ENCODE assay signal across 8 mouse cellular contexts in the genomic region with DNA sequence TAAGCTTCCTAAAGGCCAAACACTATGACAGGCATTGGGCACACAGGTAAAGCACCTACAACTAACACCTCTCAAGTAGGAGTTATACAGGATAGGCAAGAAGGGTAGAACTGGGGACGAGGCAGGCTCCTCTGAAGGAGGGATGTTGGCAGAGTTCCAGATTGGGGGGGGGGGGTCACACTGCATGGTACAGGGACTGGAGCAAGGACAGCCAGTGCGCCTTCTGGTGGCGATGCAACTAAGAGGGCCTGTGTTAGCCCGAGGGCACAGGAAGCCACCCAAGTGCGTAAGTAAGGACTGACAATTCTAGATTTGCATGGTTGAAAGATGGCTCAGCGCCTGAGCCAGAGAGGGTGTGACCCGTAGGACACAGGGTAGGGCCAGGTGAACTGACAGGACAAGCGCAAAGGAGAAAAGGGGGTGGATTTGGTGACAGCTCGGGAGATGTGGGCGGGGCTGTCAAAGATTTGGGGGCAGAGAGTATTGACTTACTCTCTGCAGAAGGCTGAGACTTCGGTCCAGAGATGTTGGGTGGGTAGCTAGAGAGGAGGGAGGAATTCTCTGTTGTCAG. TPM values are rescaled to one million over a fixed set of nuclear protein-coding genes. Genes with fewer than 3 reads are reported as not detected.
DNase-seq lines count a peak whose midpoint lies in the region; ATAC-seq and TF ChIP-seq lines count a peak whose summit lies in the region.

No protein-coding gene starts in this region.

- peak; percentile 41 for DNase-seq in gastrocnemius, postnatal 10 days
- no peak for DNase-seq in gastrocnemius, adult 8-10 months (ENCODE audit: low spot score in 2 of 2)
- peak; percentile 79 for DNase-seq in adrenal gland, postnatal 14 days
- peak; percentile 78 for DNase-seq in heart, postnatal 4 days
- peak; percentile 74 for DNase-seq in left cerebral cortex, postnatal 4 days
- DNase-seq in spleen, postnatal 10 days (ENCODE audit: low spot score in 2 of 2), result peak; percentile 45 to 80

- intact Hi-C loops in left cerebral cortex, postnatal 4 days (cut with DNase I), result no loop called here

- H3K27ac ChIP-seq in embryonic fibroblast, embryonic 13.5 days (ENCODE audit: insufficient read depth, low read length), result peak overlapping the region; percentile 97

- peak; percentile 62; the same call in 1 of the 2 replicates for TF ChIP-seq CTCF in embryonic fibroblast, embryonic 13.5 days (IDR thresholded peaks at IDR 0.05; ENCODE audit: borderline replicate concordance, insufficient read depth, low read length)

- peak overlapping the region; percentile 76 for H3K4me3 ChIP-seq in embryonic fibroblast, embryonic 13.5 days (ENCODE audit: insufficient read depth, low read length)

- TF ChIP-seq POLR2A in embryonic fibroblast, embryonic 13.5 days (IDR thresholded peaks at IDR 0.05; ENCODE audit: low read depth, low read length), result no peak

- H3K4me1 ChIP-seq in embryonic fibroblast, embryonic 13.5 days (ENCODE audit: control insufficient read depth, insufficient read depth, low read length), result peaks cover 23% of the 10 kb centered on the region

- ATAC-seq in megakaryocyte-erythroid progenitor cell, adult 5-6 weeks (replicated peaks; ENCODE audit: low FRiP score, low TSS enrichment, poor library complexity, severe bottlenecking), result peak; percentile 17

RNA-seq across cellular contexts. Expression of a gene that starts 2.1 kb away (rescaled TPM):
- total RNA-seq in gastrocnemius, postnatal 10 days (2021), result 1 to 10 TPM; 2.6 to 3.4 TPM
- total RNA-seq in gastrocnemius, adult 8-10 months (2022), result 10 to 100 TPM in 1 of 4 experiments, 1 to 10 TPM in 3; 3.6 to 10.2 (median 5.9) TPM
- 17.8 and 24.5 TPM in 2 replicates for total RNA-seq in adrenal gland, postnatal 14 days (2021)
- 17.7 and 20.1 TPM in 2 replicates for polyA plus RNA-seq in embryonic fibroblast, embryonic 13.5 days (2011; ENCODE audit: insufficient read length, low read depth, missing spikeins)
- 10 to 100 TPM; 17.4 to 17.7 TPM for total RNA-seq in heart, postnatal 4 days (2021)
- 1 to 10 TPM; 2.9 to 3.7 TPM for total RNA-seq in left cerebral cortex, postnatal 4 days (2021)
- 1.6 and 3.1 TPM in 2 replicates for total RNA-seq in megakaryocyte-erythroid progenitor cell, adult 5-6 weeks (2014; fragmentation: Nextera tagmentation)
- 8.0 and 15.6 TPM in 2 replicates for total RNA-seq in megakaryocyte-erythroid progenitor cell, adult 5-6 weeks (2017)

RNA-seq across cellular contexts. Expression of a gene that starts 41.1 kb away (rescaled TPM):
- total RNA-seq in gastrocnemius, postnatal 10 days (2021), result 10 to 100 TPM; 58.2 to 84.6 TPM
- 100 to 1,000 TPM in 2 of 4 experiments, 10 to 100 TPM in 2; 68.7 to 171 (median 104) TPM for total RNA-seq in gastrocnemius, adult 8-10 months (2022)
- 0.22 and 0.30 TPM in 2 replicates for total RNA-seq in adrenal gland, postnatal 14 days (2021)
- not detected in 2 replicates for polyA plus RNA-seq in embryonic fibroblast, embryonic 13.5 days (2011; ENCODE audit: insufficient read length, low read depth, missing spikeins)
- total RNA-seq in heart, postnatal 4 days (2021), result 100 to 1,000 TPM; 162 to 169 TPM
- total RNA-seq in left cerebral cortex, postnatal 4 days (2021), result under 1 TPM in 1 of 2 experiments, not detected in 1; 0.06 TPM
- total RNA-seq in megakaryocyte-erythroid progenitor cell, adult 5-6 weeks (2014; fragmentation: Nextera tagmentation), result not detected in 2 replicates
- not detected in 2 replicates for total RNA-seq in megakaryocyte-erythroid progenitor cell, adult 5-6 weeks (2017)

RNA-seq across cellular contexts. Expression of a gene that starts 44.9 kb away (rescaled TPM):
- total RNA-seq in gastrocnemius, postnatal 10 days (2021), result under 1 TPM in 1 of 2 experiments, not detected in 1; 0.11 TPM
- not detected for total RNA-seq in gastrocnemius, adult 8-10 months (2022)
- 0.11 TPM in 2 replicates for total RNA-seq in adrenal gland, postnatal 14 days (2021)
- polyA plus RNA-seq in embryonic fibroblast, embryonic 13.5 days (2011; ENCODE audit: insufficient read length, low read depth, missing spikeins), result not detected in 2 replicates
- total RNA-seq in heart, postnatal 4 days (2021), result under 1 TPM in 1 of 2 experiments, not detected in 1; 0.07 TPM
- 1 to 10 TPM; 1.4 to 1.5 TPM for total RNA-seq in left cerebral cortex, postnatal 4 days (2021)
- total RNA-seq in megakaryocyte-erythroid progenitor cell, adult 5-6 weeks (2014; fragmentation: Nextera tagmentation), result not detected in 2 replicates
- total RNA-seq in megakaryocyte-erythroid progenitor cell, adult 5-6 weeks (2017), result not detected in 2 replicates

RNA-seq across cellular contexts. Expression of a gene that starts 45.0 kb away (rescaled TPM):
- 10 to 100 TPM; 16.2 to 17.6 TPM for total RNA-seq in gastrocnemius, postnatal 10 days (2021)
- total RNA-seq in gastrocnemius, adult 8-10 months (2022), result 10 to 100 TPM; 21.7 to 25.8 (median 24.7) TPM
- 17.0 and 22.3 TPM in 2 replicates for total RNA-seq in adrenal gland, postnatal 14 days (2021)
- 7.4 and 10.5 TPM in 2 replicates for polyA plus RNA-seq in embryonic fibroblast, embryonic 13.5 days (2011; ENCODE audit: insufficient read length, low read depth, missing spikeins)
- 10 to 100 TPM; 15.2 to 16.0 TPM for total RNA-seq in heart, postnatal 4 days (2021)
- total RNA-seq in left cerebral cortex, postnatal 4 days (2021), result 10 to 100 TPM; 20.2 to 22.8 TPM
- 8.9 and 11.4 TPM in 2 replicates for total RNA-seq in megakaryocyte-erythroid progenitor cell, adult 5-6 weeks (2014; fragmentation: Nextera tagmentation)
- 4.8 and 7.8 TPM in 2 replicates for total RNA-seq in megakaryocyte-erythroid progenitor cell, adult 5-6 weeks (2017)

Comparison
In these comparisons a context has a peak if more than half of its experiments do, and no peak if none do; other contexts are left out.
1. DNase-seq: peak in gastrocnemius, postnatal 10 days (single experiment), adrenal gland, postnatal 14 days (single experiment), heart, postnatal 4 days (single experiment), left cerebral cortex, postnatal 4 days (single experiment) and spleen, postnatal 10 days (2 of 2); none in gastrocnemius, adult 8-10 months (0 of 2).
2. RNA of a gene that starts 41.1 kb away (total RNA-seq): 162 to 169 TPM in heart, postnatal 4 days, 68.7 to 171 TPM in gastrocnemius, adult 8-10 months and 58.2 to 84.6 TPM in gastrocnemius, postnatal 10 days; 0.22 to 0.30 TPM in adrenal gland, postnatal 14 days, 0.06 TPM in left cerebral cortex, postnatal 4 days and not detected in megakaryocyte-erythroid progenitor cell, adult 5-6 weeks; every median in the first group is over 10 times any median in the second.